Mouse (Mus musculus): ENCODE results near the gene Hist2h3b.
"Not testable (repeated sequence)": the region's sequence is repeated elsewhere in the genome, so short reads cannot be mapped to it uniquely, and the experiment has no call there.

Gene Hist2h3b

GRCm38 (mm10) chr3:96238954-96239793, 29.3 kb upstream of the Hist2h3b start, which contains the start of gene Hist2h3c2:
Gene Hist2h3c2, minus strand, starts transcription at chr3:96239127.
- not testable (repeated sequence) for DNase-seq (ENCODE audit: low spot score)

- DNase-seq (ENCODE audit: low spot score): peak; percentile 89
These were observed 28.3 kb upstream of the Hist2h3b start, which contains the start of gene Hist2h2aa2 for GRCm38 (mm10) chr3:96239949-96240798. Gene Hist2h2aa2, minus strand, starts transcription at chr3:96240276.

GRCm38 (mm10) chr3:96240799-96241197, 27.7 kb upstream of the Hist2h3b start:
- no peak for DNase-seq (ENCODE audit: low spot score)

GRCm38 (mm10) chr3:96243921-96244572, 24.4 kb upstream of the Hist2h3b start:
- DNase-seq (ENCODE audit: low spot score): no peak

GRCm38 (mm10) chr3:96245003-96245886, 23.2 kb upstream of the Hist2h3b start, which contains the start of gene Hist2h2aa1:
Gene Hist2h2aa1, plus strand, starts transcription at chr3:96245497.
- peak; percentile 69 for DNase-seq (ENCODE audit: low spot score)

- not testable (repeated sequence) for DNase-seq (ENCODE audit: low spot score)
These were observed 22.4 kb upstream of the Hist2h3b start for GRCm38 (mm10) chr3:96246018-96246417.

- not testable (repeated sequence) for DNase-seq (ENCODE audit: low spot score)
These were observed 22.0 kb upstream of the Hist2h3b start, which contains the start of gene Hist2h3c1 for GRCm38 (mm10) chr3:96246427-96246856. Gene Hist2h3c1, plus strand, starts transcription at chr3:96246685.

GRCm38 (mm10) chr3:96247356-96248140, 20.9 kb upstream of the Hist2h3b start:
- DNase-seq (ENCODE audit: low spot score): no peak

- no peak for DNase-seq (ENCODE audit: low spot score)
These were observed 20.1 kb upstream of the Hist2h3b start for GRCm38 (mm10) chr3:96248141-96249033.

- DNase-seq (ENCODE audit: low spot score): no peak
These were observed 19.5 kb upstream of the Hist2h3b start for GRCm38 (mm10) chr3:96249034-96249345.

- DNase-seq (ENCODE audit: low spot score): no peak
These were observed 17.6 kb upstream of the Hist2h3b start for GRCm38 (mm10) chr3:96250890-96251289.

- DNase-seq (ENCODE audit: low spot score): no peak
These were observed 16.7 kb upstream of the Hist2h3b start for GRCm38 (mm10) chr3:96251787-96252186.

- no peak for DNase-seq (ENCODE audit: low spot score)
These were observed 13.6 kb upstream of the Hist2h3b start for GRCm38 (mm10) chr3:96254683-96255355.

- DNase-seq (ENCODE audit: low spot score): no peak
These were observed 12.4 kb upstream of the Hist2h3b start for GRCm38 (mm10) chr3:96255926-96256593.

GRCm38 (mm10) chr3:96257190-96257589, 11.3 kb upstream of the Hist2h3b start:
- no peak for DNase-seq (ENCODE audit: low spot score)

GRCm38 (mm10) chr3:96260220-96260619, 8.2 kb upstream of the Hist2h3b start:
- no peak for DNase-seq (ENCODE audit: low spot score)

- DNase-seq (ENCODE audit: low spot score): no peak
These were observed 6.8 kb upstream of the Hist2h3b start for GRCm38 (mm10) chr3:96261623-96262022.

Measured in ovary, postnatal 14 days (tissue).